Mouse (Mus musculus) kidney, adult 11 months (tissue): ENCODE measurements at regions not wholly inside any gene's neighbourhood (a gene's known extent, or its start where the extent isn't known, plus 50 kb on each side); places are given as distances from the start of the nearest gene placed in this dataset.

Source experiments
- DNase-seq: peaks from one replicate; pipeline ENCODE4 v3.0.0; 2022

- no peak for DNase-seq
These were observed 267.0 kb upstream of the Atp5g3 start for GRCm38 (mm10) chr2:74178106-74178505.

- no peak for DNase-seq
These were observed 257.8 kb upstream of the Atp5g3 start for GRCm38 (mm10) chr2:74168776-74169570.

GRCm38 (mm10) chr2:74168307-74168706 is 257.2 kb upstream of the Atp5g3 start:
- no peak for DNase-seq

GRCm38 (mm10) chr2:74154062-74154461 is 242.9 kb upstream of the Atp5g3 start:
- no peak for DNase-seq

GRCm38 (mm10) chr2:74153247-74153850 is 242.2 kb upstream of the Atp5g3 start:
- no peak for DNase-seq

GRCm38 (mm10) chr2:74152534-74153246 is 241.6 kb upstream of the Atp5g3 start:
- no peak for DNase-seq

- no peak for DNase-seq
These were observed 236.1 kb upstream of the Atp5g3 start for GRCm38 (mm10) chr2:74147193-74147592.

- DNase-seq = no peak
These were observed 225.5 kb upstream of the Atp5g3 start for GRCm38 (mm10) chr2:74136624-74137003.

GRCm38 (mm10) chr2:74135963-74136623 is 225.0 kb upstream of the Atp5g3 start:
- DNase-seq = no peak

- DNase-seq = no peak
These were observed 219.0 kb upstream of the Atp5g3 start for GRCm38 (mm10) chr2:74130141-74130588.

- DNase-seq = no peak
These were observed 217.8 kb upstream of the Atp5g3 start for GRCm38 (mm10) chr2:74128782-74129538.

- no peak for DNase-seq
These were observed 216.0 kb upstream of the Atp5g3 start for GRCm38 (mm10) chr2:74127136-74127535.

GRCm38 (mm10) chr2:74124252-74124651 is 213.1 kb upstream of the Atp5g3 start:
- no peak for DNase-seq

- DNase-seq = no peak
These were observed 212.4 kb upstream of the Atp5g3 start for GRCm38 (mm10) chr2:74123360-74124074.

GRCm38 (mm10) chr2:74122937-74123336 is 211.8 kb upstream of the Atp5g3 start:
- DNase-seq = no peak

GRCm38 (mm10) chr2:74120051-74120450 is 208.9 kb upstream of the Atp5g3 start:
- no peak for DNase-seq

GRCm38 (mm10) chr2:74119167-74119937 is 208.2 kb upstream of the Atp5g3 start:
- DNase-seq = no peak

- no peak for DNase-seq
These were observed 195.3 kb upstream of the Atp5g3 start for GRCm38 (mm10) chr2:74106472-74106871.

- DNase-seq = no peak
These were observed 188.7 kb upstream of the Atp5g3 start for GRCm38 (mm10) chr2:74099671-74100372.

GRCm38 (mm10) chr2:74096809-74097208 is 185.7 kb upstream of the Atp5g3 start:
- DNase-seq = no peak
